Mouse (Mus musculus) cerebellum, adult 18-20 months (tissue): ENCODE results near the gene D1Pas1.
A peak's percentile ranks its signal among the peaks of the same experiment; 100 is the strongest.

Experiments used
- DNase-seq, 2 experiments: peaks; one replicate each; pipeline ENCODE4 v3.0.0; 2021

The D1Pas1 gene

GRCm38 (mm10) chr1:186988822-186989221, 21.6 kb downstream of the D1Pas1 start:
- DNase-seq = no peak

- no peak for DNase-seq
These were observed 24.3 kb downstream of the D1Pas1 start for GRCm38 (mm10) chr1:186991473-186991872.

- no peak for DNase-seq
These were observed 24.9 kb downstream of the D1Pas1 start for GRCm38 (mm10) chr1:186992113-186992512.

GRCm38 (mm10) chr1:186997596-186998304, 30.5 kb downstream of the D1Pas1 start:
- no peak for DNase-seq

- DNase-seq = peak; percentile 8 to 11
These were observed 36.2 kb downstream of the D1Pas1 start for GRCm38 (mm10) chr1:187003441-187003861.

- DNase-seq = no peak
These were observed 37.1 kb downstream of the D1Pas1 start for GRCm38 (mm10) chr1:187004306-187004705.

GRCm38 (mm10) chr1:187006227-187006925, 39.2 kb downstream of the D1Pas1 start:
- DNase-seq = no peak

- DNase-seq = no peak
These were observed 41.0 kb downstream of the D1Pas1 start for GRCm38 (mm10) chr1:187008236-187008635.

GRCm38 (mm10) chr1:187010071-187010470, 42.9 kb downstream of the D1Pas1 start:
- DNase-seq = no peak

- DNase-seq = no peak
These were observed 44.4 kb downstream of the D1Pas1 start for GRCm38 (mm10) chr1:187011601-187012000.

GRCm38 (mm10) chr1:187014141-187014540, 46.9 kb downstream of the D1Pas1 start:
- DNase-seq = no peak

- DNase-seq = no peak
These were observed 48.5 kb downstream of the D1Pas1 start for GRCm38 (mm10) chr1:187015673-187016072.

- DNase-seq = no peak
These were observed 48.9 kb downstream of the D1Pas1 start for GRCm38 (mm10) chr1:187016116-187016515.

GRCm38 (mm10) chr1:187020011-187020410, 52.8 kb downstream of the D1Pas1 start:
- no peak for DNase-seq
